ENCODE assay signal across 8 mouse cellular contexts in the genomic region with DNA sequence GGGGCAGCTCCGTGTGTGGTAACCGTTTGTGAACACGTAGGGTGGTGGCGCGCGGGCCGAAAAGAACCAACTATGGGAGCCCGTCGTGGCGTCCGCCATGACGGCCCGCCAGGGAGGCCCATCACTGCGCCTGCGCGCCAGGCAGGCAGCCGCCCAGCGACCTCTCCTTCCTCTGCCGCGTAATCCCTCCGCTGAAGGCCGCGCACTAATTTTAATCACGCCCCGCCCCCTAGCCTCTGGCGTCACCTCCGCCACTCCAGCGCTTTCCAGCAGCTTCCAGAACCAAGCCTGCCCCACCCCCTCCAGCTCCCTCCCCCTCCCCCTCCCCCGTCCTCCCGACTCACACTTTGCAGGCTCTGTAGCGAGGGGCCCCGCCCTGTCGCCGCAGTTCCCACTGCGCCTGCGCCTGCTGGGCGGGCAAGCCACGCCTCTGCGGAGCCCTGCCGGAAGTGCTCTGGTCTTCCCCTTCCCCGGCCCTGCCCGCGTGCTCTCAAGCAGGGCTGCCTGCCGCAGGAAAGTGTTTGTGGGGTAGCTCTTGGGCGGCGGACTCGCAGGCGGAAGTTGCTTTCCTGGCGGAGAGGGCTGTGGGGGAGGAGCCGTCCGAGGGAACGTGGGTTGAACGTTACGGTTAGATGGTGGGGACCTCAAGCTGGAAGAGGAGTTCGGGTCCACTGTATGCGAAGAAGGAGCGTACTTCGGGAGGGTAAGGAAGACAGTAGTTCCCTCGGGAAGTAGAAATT. TPM values are rescaled to one million over a fixed set of nuclear protein-coding genes. Genes with fewer than 3 reads are reported as not detected.
DNase-seq lines count a peak whose midpoint lies in the region; ATAC-seq and TF ChIP-seq lines count a peak whose summit lies in the region.

TSS of gene Uspl1 (plus strand) at position 247 of the 740 bp plus-strand sequence.
TSS of gene Hmgb1 (minus strand) at position 386 of the 740 bp plus-strand sequence.

- H3K4me1 ChIP-seq in hindbrain, postnatal 0 days (ENCODE audit: insufficient read depth, low read length): peaks cover 15% of the 10 kb centered on the region

- H3K36me3 ChIP-seq in hindbrain, postnatal 0 days (ENCODE audit: insufficient read depth, low read length): peaks cover 2% of the 10 kb centered on the region; the same call in 1 of the 2 replicates

- WGBS in hindbrain, postnatal 0 days: under 1% methylated on average over 54 of the region's 59 CpGs

- peak within 1 kb of the TSS; percentile 80 for H3K4me2 ChIP-seq in hindbrain, postnatal 0 days (ENCODE audit: low read depth, low read length)

- peak; percentile 13; the same call in 1 of the 2 replicates for TF ChIP-seq CTCF in gastrocnemius, adult 2 months (IDR thresholded peaks at IDR 0.05)
- TF ChIP-seq CTCF in hindbrain, postnatal 0 days (IDR thresholded peaks at IDR 0.05; ENCODE audit: low read depth): no peak
- no peak for TF ChIP-seq CTCF in left cerebral cortex, adult 2 months (IDR thresholded peaks at IDR 0.05)

- peak within 1 kb of the TSS; percentile 82 for H3K9ac ChIP-seq in hindbrain, postnatal 0 days (replicated peaks; ENCODE audit: low read length)

- peak within 1 kb of the TSS; percentile 96 for H3K4me3 ChIP-seq in gastrocnemius, adult 2 months
- H3K4me3 ChIP-seq in hindbrain, postnatal 0 days (ENCODE audit: low read length): peak within 1 kb of the TSS; percentile 58
- peak within 1 kb of the TSS; percentile 86 for H3K4me3 ChIP-seq in left cerebral cortex, adult 2 months

- H3K9me3 ChIP-seq in hindbrain, postnatal 0 days (ENCODE audit: low read length): no peaks in the 10 kb centered on the region

- peak; percentile 89 for ATAC-seq in common myeloid progenitor, adult 5-6 weeks (replicated peaks; ENCODE audit: low read depth, poor library complexity, severe bottlenecking)
- ATAC-seq in hindbrain, postnatal 0 days: peak; percentile 98
- ATAC-seq in megakaryocyte, adult 5-6 weeks (ENCODE audit: poor library complexity, severe bottlenecking): peak; percentile 83

- H3K27me3 ChIP-seq in hindbrain, postnatal 0 days (ENCODE audit: insufficient read depth, low read length): no peaks in the 10 kb centered on the region

- H3K27ac ChIP-seq in gastrocnemius, adult 2 months: peak within 1 kb of the TSS; percentile 100
- peak within 1 kb of the TSS; percentile 84 for H3K27ac ChIP-seq in hindbrain, postnatal 0 days
- H3K27ac ChIP-seq in left cerebral cortex, adult 2 months: peak within 1 kb of the TSS; percentile 99

- intact Hi-C loops in gastrocnemius, adult 2 months (cut with DNase I): loop anchor here (1.0 to 2.0 kb wide), 2 partner anchors 45 to 133 kb away; no protein-coding TSS in a partner anchor
- intact Hi-C loops in left cerebral cortex, adult 2 months (cut with DNase I): loop anchor here (1.0 to 10.0 kb wide), 6 partner anchors 45 to 452 kb away; partner anchors contain the start of genes Hsph1 and Katnal1

- DNase-seq in ZHBTc4 (ENCODE audit: low read depth, low spot score): peak; percentile 100
- DNase-seq in gastrocnemius, adult 2 months: peak; percentile 99
- DNase-seq in hindbrain, postnatal 0 days (ENCODE audit: low spot score): peak; percentile 99
- peak; percentile 98 for DNase-seq in left cerebral cortex, adult 2 months (ENCODE audit: extremely low spot score in 1 of 2, low spot score in 2 of 2)
- peak; percentile 98 for DNase-seq in right cerebral cortex, adult 2 months (ENCODE audit: low spot score in 2 of 2)
- peak; percentile 98 for DNase-seq in urinary bladder, postnatal 14 days (ENCODE audit: low spot score)

RNA-seq across cellular contexts. Expression of gene Uspl1, which starts in this region (rescaled TPM):
- 43.7 and 45.1 TPM in 2 replicates for total RNA-seq in common myeloid progenitor, adult 5-6 weeks (2017)
- total RNA-seq in gastrocnemius, adult 2 months (2021): 10 to 100 TPM; 29.8 to 32.6 TPM
- 37.2 and 43.4 TPM in 2 replicates for total RNA-seq in hindbrain, postnatal 0 days (2014; rRNA removed)
- 42.8 and 44.7 TPM in 2 replicates for polyA plus RNA-seq in hindbrain, postnatal 0 days (2015; fragmentation: Nextera tagmentation; extraction: Ambion mirVana)
- 10 to 100 TPM; 40.6 to 44.1 TPM for total RNA-seq in left cerebral cortex, adult 2 months (2021)
- total RNA-seq in megakaryocyte, adult 5-6 weeks (2015): 22.5 and 23.7 TPM in 2 replicates
- 21.9 and 23.8 TPM in 2 replicates for total RNA-seq in megakaryocyte, adult 5-6 weeks (2017)

RNA-seq across cellular contexts. Expression of gene Hmgb1, which starts in this region (rescaled TPM):
- 1,044 and 1,081 TPM in 2 replicates for total RNA-seq in common myeloid progenitor, adult 5-6 weeks (2017)
- total RNA-seq in gastrocnemius, adult 2 months (2021): 100 to 1,000 TPM in 1 of 2 experiments, 10 to 100 TPM in 1; 99.8 to 112 TPM
- total RNA-seq in hindbrain, postnatal 0 days (2014; rRNA removed): 128 and 150 TPM in 2 replicates
- 757 and 786 TPM in 2 replicates for polyA plus RNA-seq in hindbrain, postnatal 0 days (2015; fragmentation: Nextera tagmentation; extraction: Ambion mirVana)
- 100 to 1,000 TPM; 125 to 128 TPM for total RNA-seq in left cerebral cortex, adult 2 months (2021)
- total RNA-seq in megakaryocyte, adult 5-6 weeks (2015): 803 and 833 TPM in 2 replicates
- total RNA-seq in megakaryocyte, adult 5-6 weeks (2017): 665 and 708 TPM in 2 replicates

Comparison
In these comparisons a context has a peak if more than half of its experiments do, and no peak if none do; other contexts are left out.
1. Peak in every context shown above with its lines: DNase-seq, ATAC-seq, H3K4me3 ChIP-seq and H3K27ac ChIP-seq.